Mouse (Mus musculus): ENCODE results near the gene Gm14137. TPM values are rescaled to one million over a fixed set of nuclear protein-coding genes. Genes with fewer than 3 reads are reported as not detected.

The Gm14137 gene
- not detected for total RNA-seq (2023)

GRCm38 (mm10) chr2:119173991-119174651, at the start of gene Gm14137:
TSS of gene Gm14137 (plus strand) at chr2:119174509.

GRCm38 (mm10) chr2:119156681-119157572, 17.4 kb upstream of the Gm14137 start, which contains the start of gene Rmdn3:
TSS of gene Rmdn3 (minus strand) at chr2:119157034.

GRCm38 (mm10) chr2:119166901-119167865, 7.1 kb upstream of the Gm14137 start, which contains the start of gene Gchfr:
TSS of gene Gchfr (plus strand) at chr2:119167773.

GRCm38 (mm10) chr2:119208344-119209175, 34.3 kb downstream of the Gm14137 start, which contains the start of the genes Zfyve19 and Dnajc17:
TSS of gene Zfyve19 (plus strand) at chr2:119208617.
TSS of gene Dnajc17 (minus strand) at chr2:119208795.

Other genes starting within 250 kb of the Gm14137 start
- 1 to 10 TPM; 4.1 to 5.5 TPM for gene Chst14, start 248.0 kb upstream of the Gm14137 start, total RNA-seq (2023)
- gene Ccdc32, start 145.1 kb upstream of the Gm14137 start, total RNA-seq (2023), result 10 to 100 TPM; 12.8 to 13.5 TPM
- 10 to 100 TPM; 20.5 to 20.9 TPM for gene Rpusd2, start 139.7 kb upstream of the Gm14137 start, total RNA-seq (2023)
- 1 to 10 TPM; 1.5 to 2.9 TPM for gene Knl1, start 127.4 kb upstream of the Gm14137 start, total RNA-seq (2023)
- 1 to 10 TPM; 2.4 to 4.1 TPM for gene Rad51, start 61.7 kb upstream of the Gm14137 start, total RNA-seq (2023)
- gene Rmdn3, start 17.5 kb upstream of the Gm14137 start, total RNA-seq (2023), result 10 to 100 TPM; 25.9 to 28.7 TPM
- gene Gchfr, start 6.7 kb upstream of the Gm14137 start, total RNA-seq (2023), result not detected
- gene Zfyve19, start 34.1 kb downstream of the Gm14137 start, total RNA-seq (2023), result 10 to 100 TPM; 30.2 to 31.0 TPM
- gene Dnajc17, start 34.3 kb downstream of the Gm14137 start, total RNA-seq (2023), result 10 to 100 TPM; 18.4 to 26.2 TPM
- not detected for gene Ppp1r14d, start 55.4 kb downstream of the Gm14137 start, total RNA-seq (2023)
- under 1 TPM in 1 of 2 experiments, not detected in 1; 0.24 TPM for gene Spint1, start 62.9 kb downstream of the Gm14137 start, total RNA-seq (2023)
- not detected for gene Rhov, start 96.8 kb downstream of the Gm14137 start, total RNA-seq (2023)
- 10 to 100 TPM; 19.0 to 24.7 TPM for gene Vps18, start 114.2 kb downstream of the Gm14137 start, total RNA-seq (2023)
- gene Dll4, start 151.3 kb downstream of the Gm14137 start, total RNA-seq (2023), result under 1 TPM in 1 of 2 experiments, not detected in 1; 0.32 TPM
- not detected for gene Chac1, start 176.7 kb downstream of the Gm14137 start, total RNA-seq (2023)

All from T-cell, adult 66 days (primary cell).